Mouse (Mus musculus) midbrain, embryonic 12.5 days (tissue): ENCODE data around the gene Slc38a8. TPM values are rescaled to one million over a fixed set of nuclear protein-coding genes. Genes with fewer than 3 reads are reported as not detected.

Experiments
- ATAC-seq: fragments of 200-750 bp; cut with Nextera tagmentation; 2 replicates; pipeline ENCODE4 v1.8.0; 2017; ENCODE audit warnings: low read depth, moderate TSS enrichment, moderate library complexity; ENCODE audit not compliant: low FRiP score
- H3K27ac ChIP-seq: fragments of 300-500 bp; sonication (generic); replicated peaks from 2 replicates; pipeline ENCODE4 v1.5.1; 2016; ENCODE audit warnings: mild to moderate bottlenecking
- H3K27me3 ChIP-seq: fragments of 300-500 bp; sonication (generic); 2 replicates; pipeline ENCODE4 v1.6.1; 2016; ENCODE audit warnings: mild to moderate bottlenecking
- H3K36me3 ChIP-seq: fragments of 300-500 bp; sonication (generic); 2 replicates; pipeline ENCODE4 v1.6.1; 2016
- H3K4me1 ChIP-seq: fragments of 300-500 bp; sonication (generic); 2 replicates; pipeline ENCODE4 v1.6.1; 2016
- H3K4me2 ChIP-seq: fragments of 300-500 bp; sonication (generic); replicated peaks from 2 replicates; pipeline ENCODE4 v1.6.1; 2016; ENCODE audit warnings: mild to moderate bottlenecking, moderate library complexity
- H3K4me3 ChIP-seq: fragments of 300-500 bp; sonication (generic); 2 replicates; pipeline ENCODE4 v1.5.1; 2016; ENCODE audit warnings: mild to moderate bottlenecking
- H3K9ac ChIP-seq: fragments of 300-500 bp; sonication (generic); replicated peaks from 2 replicates; pipeline ENCODE4 v1.6.1; 2016; ENCODE audit warnings: mild to moderate bottlenecking, moderate library complexity
- H3K9me3 ChIP-seq: fragments of 300-500 bp; sonication (generic); 2 replicates; pipeline ENCODE4 v1.6.1; 2016; ENCODE audit warnings: mild to moderate bottlenecking
- WGBS: fragments of 180-500 bp; shearing (Covaris S2); methylation state at CpG from one replicate; pipeline ENCODE4 v1.1.7; 2016; 5-methylcytosine and 5-hydroxymethylcytosine counted together
- polyA plus RNA-seq: library from polyadenylated mRNA; unstranded; fragments of >200 nt; fragmentation: Nextera tagmentation; extraction: Ambion mirVana; gene quantifications from 2 replicates; pipeline ENCODE4 v1.2.1, GENCODE M21; 2016

The Slc38a8 gene
- 0.15 and 0.21 TPM in 2 replicates for polyA plus RNA-seq

GRCm38 (mm10) chr8:119501598-119501997, at the start of gene Slc38a8:
TSS of gene Slc38a8 (minus strand) at chr8:119501698.
- H3K27me3 ChIP-seq = peaks cover 6% of the 10 kb centered on the region; the same call in 1 of the 2 replicates
- no peaks in the 10 kb centered on the region for H3K9me3 ChIP-seq
- peaks cover 58% of the 10 kb centered on the region for H3K4me1 ChIP-seq
- H3K4me3 ChIP-seq = no peak within 1 kb of the TSS
- H3K9ac ChIP-seq = no peak within 1 kb of the TSS
- H3K27ac ChIP-seq = no peak within 1 kb of the TSS
- no peak within 1 kb of the TSS for H3K4me2 ChIP-seq
- WGBS = 37% methylated on average over 5 of the region's 5 CpGs
- ATAC-seq = no peak
- H3K36me3 ChIP-seq = 0 out of 2 replicates have a peak, but pooled peaks cover 10% of the 10 kb centered on the region

GRCm38 (mm10) chr8:119548560-119549113, 47.1 kb upstream of the Slc38a8 start:
- no peak for ATAC-seq
- Histone ChIP-seq H3K36me3 (peaks cover 37% of the 10 kb centered on the region), H3K4me3 (no peak overlapping the region), H3K27ac (no peak overlapping the region), H3K4me2 (no peak overlapping the region), H3K27me3 (no peaks in the 10 kb centered on the region), H3K9ac (no peak overlapping the region), H3K9me3 (no peaks in the 10 kb centered on the region), H3K4me1 (no peaks in the 10 kb centered on the region; the same call in 1 of the 2 replicates)
- WGBS = 83% methylated on average over 7 of the region's 7 CpGs

- no peak overlapping the region for H3K4me3 ChIP-seq
- H3K4me1 ChIP-seq = no peaks in the 10 kb centered on the region; the same call in 1 of the 2 replicates
- H3K9me3 ChIP-seq = no peaks in the 10 kb centered on the region
- H3K36me3 ChIP-seq = peaks cover 49% of the 10 kb centered on the region
- 93% methylated on average over 18 of the region's 18 CpGs for WGBS
- no peaks in the 10 kb centered on the region for H3K27me3 ChIP-seq
- no peak overlapping the region for H3K4me2 ChIP-seq
- ATAC-seq = no peak
- H3K9ac ChIP-seq = no peak overlapping the region
- no peak overlapping the region for H3K27ac ChIP-seq
Measured at GRCm38 (mm10) chr8:119547019-119547691, 45.7 kb upstream of the Slc38a8 start.

- Histone ChIP-seq H3K9ac (no peak overlapping the region), H3K4me3 (no peak overlapping the region), H3K27me3 (no peaks in the 10 kb centered on the region), H3K4me1 (no peaks in the 10 kb centered on the region; the same call in 1 of the 2 replicates), H3K36me3 (peaks cover 62% of the 10 kb centered on the region), H3K9me3 (no peaks in the 10 kb centered on the region), H3K27ac (no peak overlapping the region), H3K4me2 (no peak overlapping the region)
- ATAC-seq = no peak
- 95% methylated on average over 6 of the region's 6 CpGs for WGBS
Measured at GRCm38 (mm10) chr8:119545791-119546190, 44.3 kb upstream of the Slc38a8 start.

GRCm38 (mm10) chr8:119545180-119545579, 43.7 kb upstream of the Slc38a8 start:
- ATAC-seq = no peak
- H3K36me3 ChIP-seq = peaks cover 69% of the 10 kb centered on the region

GRCm38 (mm10) chr8:119544606-119545005, 43.1 kb upstream of the Slc38a8 start:
- Histone ChIP-seq H3K27ac (no peak overlapping the region), H3K36me3 (peaks cover 74% of the 10 kb centered on the region), H3K9me3 (no peaks in the 10 kb centered on the region), H3K27me3 (no peaks in the 10 kb centered on the region), H3K4me3 (no peak overlapping the region), H3K4me2 (no peak overlapping the region), H3K4me1 (no peaks in the 10 kb centered on the region; the same call in 1 of the 2 replicates), H3K9ac (no peak overlapping the region)
- ATAC-seq = no peak
- 89% methylated on average over 3 of the region's 3 CpGs for WGBS

More at GRCm38 (mm10) chr8:119545180-119545579, 43.7 kb upstream of the Slc38a8 start:
- H3K4me2 ChIP-seq = no peak overlapping the region
- no peaks in the 10 kb centered on the region; the same call in 1 of the 2 replicates for H3K4me1 ChIP-seq
- H3K9me3 ChIP-seq = no peaks in the 10 kb centered on the region
- no peak overlapping the region for H3K27ac ChIP-seq
- WGBS = 86% methylated on average over 6 of the region's 6 CpGs
- no peak overlapping the region for H3K9ac ChIP-seq
- H3K27me3 ChIP-seq = no peaks in the 10 kb centered on the region
- H3K4me3 ChIP-seq = no peak overlapping the region

- no peaks in the 10 kb centered on the region for H3K27me3 ChIP-seq
- H3K9ac ChIP-seq = no peak overlapping the region
- no peak overlapping the region for H3K4me2 ChIP-seq
- no peak overlapping the region for H3K27ac ChIP-seq
- no peak for ATAC-seq
- no peaks in the 10 kb centered on the region for H3K9me3 ChIP-seq
- peaks cover 7% of the 10 kb centered on the region; the same call in 1 of the 2 replicates for H3K4me1 ChIP-seq
- no peak overlapping the region for H3K4me3 ChIP-seq
- WGBS = 92% methylated on average over 9 of the region's 9 CpGs
- peaks cover 86% of the 10 kb centered on the region for H3K36me3 ChIP-seq
Measured at GRCm38 (mm10) chr8:119531973-119532372, 30.5 kb upstream of the Slc38a8 start.

- Histone ChIP-seq H3K9me3 (no peaks in the 10 kb centered on the region), H3K4me3 (no peak overlapping the region), H3K9ac (no peak overlapping the region), H3K27ac (no peak overlapping the region), H3K36me3 (peaks cover 83% of the 10 kb centered on the region), H3K4me1 (peaks cover 7% of the 10 kb centered on the region; the same call in 1 of the 2 replicates), H3K4me2 (no peak overlapping the region), H3K27me3 (no peaks in the 10 kb centered on the region)
- ATAC-seq = no peak
- 93% methylated on average over 3 of the region's 3 CpGs for WGBS
Measured at GRCm38 (mm10) chr8:119531397-119531796, 29.9 kb upstream of the Slc38a8 start.

- Histone ChIP-seq H3K9me3 (no peaks in the 10 kb centered on the region), H3K4me2 (no peak overlapping the region), H3K27me3 (no peaks in the 10 kb centered on the region), H3K27ac (no peak overlapping the region), H3K4me1 (peaks cover 7% of the 10 kb centered on the region; the same call in 1 of the 2 replicates), H3K9ac (no peak overlapping the region), H3K36me3 (peaks cover 78% of the 10 kb centered on the region), H3K4me3 (no peak overlapping the region)
- 91% methylated on average over 6 of the region's 6 CpGs for WGBS
- ATAC-seq = no peak
Measured at GRCm38 (mm10) chr8:119530937-119531336, 29.4 kb upstream of the Slc38a8 start.

GRCm38 (mm10) chr8:119528762-119529161, 27.3 kb upstream of the Slc38a8 start:
- H3K4me3 ChIP-seq = no peak overlapping the region
- no peak overlapping the region for H3K4me2 ChIP-seq
- H3K9ac ChIP-seq = no peak overlapping the region
- WGBS = 94% methylated on average over 7 of the region's 7 CpGs
- no peaks in the 10 kb centered on the region for H3K4me1 ChIP-seq
- no peaks in the 10 kb centered on the region for H3K9me3 ChIP-seq
- no peak overlapping the region for H3K27ac ChIP-seq
- H3K27me3 ChIP-seq = no peaks in the 10 kb centered on the region
- H3K36me3 ChIP-seq = peaks cover 88% of the 10 kb centered on the region
- no peak for ATAC-seq

- H3K9ac ChIP-seq = no peak overlapping the region
- H3K4me2 ChIP-seq = no peak overlapping the region
- H3K27ac ChIP-seq = no peak overlapping the region
- H3K4me3 ChIP-seq = no peak overlapping the region
- H3K36me3 ChIP-seq = peaks cover 97% of the 10 kb centered on the region
- H3K9me3 ChIP-seq = no peaks in the 10 kb centered on the region
- 73% methylated on average over 7 of the region's 7 CpGs for WGBS
- no peaks in the 10 kb centered on the region for H3K27me3 ChIP-seq
- ATAC-seq = no peak
- peaks cover 13% of the 10 kb centered on the region for H3K4me1 ChIP-seq
Measured at GRCm38 (mm10) chr8:119520102-119520501, 18.6 kb upstream of the Slc38a8 start.

- H3K9ac ChIP-seq = no peak overlapping the region
- H3K36me3 ChIP-seq = peaks cover 98% of the 10 kb centered on the region
- H3K27ac ChIP-seq = peak overlapping the region; percentile 36; the same call in 1 of the 2 replicates
- no peaks in the 10 kb centered on the region for H3K27me3 ChIP-seq
- peaks cover 14% of the 10 kb centered on the region for H3K4me1 ChIP-seq
- 65% methylated on average over 5 of the region's 5 CpGs for WGBS
- H3K4me2 ChIP-seq = no peak overlapping the region
- H3K4me3 ChIP-seq = no peak overlapping the region
- ATAC-seq = no peak
- no peaks in the 10 kb centered on the region for H3K9me3 ChIP-seq
Measured at GRCm38 (mm10) chr8:119516674-119517073, 15.2 kb upstream of the Slc38a8 start.
